Mouse (Mus musculus) thymus, postnatal 36 days (tissue): ENCODE measurements around the gene Son.

Source experiments
- DNase-seq, 2 experiments: peaks; one replicate each; pipeline ENCODE4 v3.0.0; 2022; ENCODE audit warnings: mixed read lengths in 2 of 2

Gene Son

GRCm38 (mm10) chr16:91647461-91648219 lies at the start of gene Son:
Son (plus strand) TSS chr16:91647506.
- DNase-seq: peak; percentile 92 to 97

GRCm38 (mm10) chr16:91597672-91598010 lies 49.7 kb upstream of the Son start, which contains the start of gene Tmem50b:
Tmem50b (minus strand) TSS chr16:91597800.
- peak; percentile 99 to 100 for DNase-seq

DNA sequence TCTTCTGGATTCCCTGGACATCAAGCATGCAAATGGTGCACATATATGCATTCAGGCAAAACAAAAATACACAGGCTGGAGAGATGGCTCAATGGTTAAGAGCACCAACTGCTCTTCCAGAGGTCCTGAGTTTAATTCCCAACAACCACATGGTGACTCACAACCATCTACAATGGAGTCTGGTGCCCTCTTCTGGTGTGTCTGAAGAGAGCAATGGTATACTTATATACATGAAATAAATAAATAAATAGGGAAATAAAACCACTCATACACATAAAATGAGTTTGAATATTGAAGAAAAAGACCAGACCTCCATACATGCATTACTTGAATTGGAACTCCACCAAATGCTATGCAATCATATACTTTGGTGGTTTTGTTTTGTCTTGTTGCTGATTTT lies 48.1 kb upstream of the Son start:
- no peak for DNase-seq

DNA sequence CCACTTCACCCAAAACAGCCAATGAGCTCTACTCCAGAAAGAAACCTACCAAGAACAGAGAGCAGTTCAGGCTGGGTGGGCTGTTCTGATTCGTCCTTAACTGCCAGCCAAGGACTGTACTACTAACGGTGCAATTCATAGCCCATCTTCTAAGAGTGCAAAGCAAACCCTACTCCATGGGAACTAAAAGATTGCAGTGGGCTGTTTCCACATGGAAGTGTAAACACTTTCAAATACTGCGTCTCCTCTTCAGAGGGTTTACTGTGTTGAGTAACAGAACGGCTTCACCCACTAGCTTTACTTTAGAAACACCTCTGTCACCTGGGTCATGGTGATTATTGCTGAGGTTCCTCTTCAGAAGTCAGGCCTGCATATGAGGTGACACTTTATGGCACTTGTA lies 46.2 kb upstream of the Son start:
- DNase-seq: no peak

- no peak for DNase-seq
Measured at GRCm38 (mm10) chr16:91601693-91602092, 45.6 kb upstream of the Son start.

DNA sequence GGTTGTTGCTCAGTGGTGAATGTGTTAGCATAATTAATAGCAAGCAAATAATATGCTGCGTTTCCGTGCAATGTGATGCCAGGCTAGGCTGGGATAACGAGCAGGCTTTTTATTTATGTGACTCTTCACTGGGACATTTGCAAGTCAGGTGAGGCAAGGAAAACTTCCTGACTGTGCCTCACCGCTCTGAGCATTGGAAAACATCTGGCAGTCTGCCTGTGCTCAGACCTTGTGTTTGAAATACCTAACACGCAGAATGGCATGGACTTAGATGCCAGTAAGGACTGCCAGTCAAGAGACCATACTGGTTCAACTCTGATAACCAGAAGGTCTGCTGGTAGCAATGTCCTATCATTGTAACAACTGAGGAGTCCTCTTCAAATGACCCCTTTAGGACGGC lies 42.1 kb upstream of the Son start:
- no peak for DNase-seq

DNA sequence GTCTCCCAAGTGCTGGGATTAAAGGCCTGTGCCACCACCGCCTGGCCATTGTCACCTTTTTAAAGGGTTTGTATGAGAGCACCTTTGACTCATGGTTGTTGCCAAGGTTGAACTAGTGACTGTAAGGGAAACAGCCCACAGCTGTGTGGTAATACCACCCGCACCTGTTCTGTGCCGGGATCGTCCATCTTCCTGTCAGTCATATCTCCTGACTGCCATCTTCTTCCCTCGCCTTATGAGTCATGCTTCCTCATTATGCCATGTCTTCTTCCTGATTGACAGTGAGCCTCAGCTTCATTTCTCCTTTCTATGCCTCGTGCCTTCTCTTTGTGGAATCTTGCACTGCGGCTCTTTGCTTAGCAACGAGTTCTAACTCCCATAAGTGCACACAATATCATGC lies 40.3 kb upstream of the Son start:
- DNase-seq: no peak

GRCm38 (mm10) chr16:91609501-91610245 lies 37.6 kb upstream of the Son start:
- DNase-seq: no peak

DNA sequence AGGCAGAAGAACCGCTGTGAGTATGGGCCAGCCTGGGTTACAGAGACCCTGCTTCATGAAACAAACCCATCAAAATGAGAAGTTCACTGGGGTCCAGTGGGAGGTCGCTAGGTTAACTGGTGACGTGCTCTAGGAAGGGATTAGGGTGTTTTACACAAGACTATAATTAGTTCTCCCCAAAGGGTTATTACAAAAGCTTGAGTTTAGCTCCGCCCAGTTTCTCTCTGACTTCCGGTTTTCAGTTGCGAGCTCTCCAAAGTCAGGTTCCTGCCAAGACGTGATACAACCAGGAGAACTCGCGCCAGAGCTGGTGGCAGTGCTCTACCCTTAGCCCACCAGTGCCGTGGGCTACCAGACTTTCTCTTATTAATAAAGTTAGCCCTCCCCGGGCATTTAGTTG lies 36.1 kb upstream of the Son start:
- DNase-seq: no peak

GRCm38 (mm10) chr16:91612525-91612924 lies 34.8 kb upstream of the Son start:
- DNase-seq: no peak

- DNase-seq: no peak
Measured at GRCm38 (mm10) chr16:91614552-91614951, 32.8 kb upstream of the Son start.

DNA sequence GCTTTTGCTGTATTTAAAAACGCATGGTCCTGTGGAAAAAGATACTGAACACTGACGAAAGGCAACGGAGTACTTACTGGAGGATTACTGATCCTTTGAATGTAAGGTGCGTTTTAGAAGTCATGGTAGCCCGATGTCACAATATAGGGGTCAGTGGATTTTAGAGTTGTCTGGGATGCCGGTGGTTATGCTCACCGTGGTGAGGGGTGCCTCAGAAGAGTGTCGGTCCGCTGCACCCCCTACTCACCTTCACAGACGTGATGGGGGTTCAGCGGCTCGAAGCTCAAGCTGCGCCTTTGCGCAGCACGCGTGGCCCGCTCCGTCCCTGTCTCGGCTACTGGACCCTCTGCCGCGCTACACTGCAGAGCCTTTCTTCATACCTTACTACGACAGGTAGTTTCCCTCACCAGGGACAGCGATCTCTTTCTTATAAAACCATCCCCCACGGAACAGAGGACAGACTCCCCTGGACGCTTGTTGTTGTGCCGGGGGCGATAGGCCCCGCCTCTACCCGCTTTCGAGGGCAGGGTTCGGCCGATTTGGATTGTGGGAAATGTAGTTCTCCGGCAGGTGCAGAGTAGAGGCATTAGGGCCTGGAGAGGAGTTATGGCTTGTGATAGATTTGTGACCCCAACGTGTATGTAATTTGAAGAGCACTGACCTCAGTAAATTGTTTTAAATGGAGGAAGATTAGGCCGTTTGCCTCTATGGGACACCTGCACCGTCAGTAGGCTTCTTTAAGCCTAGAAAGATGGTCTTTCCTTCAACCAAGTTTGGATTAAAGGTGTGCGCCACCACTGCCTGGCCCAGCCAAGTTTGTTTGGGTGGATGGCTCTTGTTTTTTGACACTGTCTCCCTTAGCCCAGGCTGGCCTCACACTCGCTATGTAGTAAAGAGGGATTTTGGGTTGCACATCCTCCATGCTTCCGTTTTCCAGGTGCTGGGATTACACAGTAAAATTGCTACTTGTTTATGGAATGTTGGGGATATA lies 28.5 kb upstream of the Son start, which contains the start of gene Dnajc28:
Gene Dnajc28, minus strand, starts transcription at position 516 of the 991 bp plus-strand sequence.
- DNase-seq: peak; percentile 80 to 82

- no peak for DNase-seq
Measured at GRCm38 (mm10) chr16:91620185-91620584, 27.1 kb upstream of the Son start.

GRCm38 (mm10) chr16:91620991-91621390 lies 26.3 kb upstream of the Son start:
- DNase-seq: no peak

GRCm38 (mm10) chr16:91623074-91623473 lies 24.2 kb upstream of the Son start:
- DNase-seq: no peak

- DNase-seq: no peak
Measured at GRCm38 (mm10) chr16:91627831-91628230, 19.5 kb upstream of the Son start.

GRCm38 (mm10) chr16:91628673-91629072 lies 18.6 kb upstream of the Son start:
- DNase-seq: no peak

- DNase-seq: no peak
Measured at GRCm38 (mm10) chr16:91629749-91630148, 17.6 kb upstream of the Son start.

GRCm38 (mm10) chr16:91630584-91630983 lies 16.7 kb upstream of the Son start:
- no peak for DNase-seq

DNA sequence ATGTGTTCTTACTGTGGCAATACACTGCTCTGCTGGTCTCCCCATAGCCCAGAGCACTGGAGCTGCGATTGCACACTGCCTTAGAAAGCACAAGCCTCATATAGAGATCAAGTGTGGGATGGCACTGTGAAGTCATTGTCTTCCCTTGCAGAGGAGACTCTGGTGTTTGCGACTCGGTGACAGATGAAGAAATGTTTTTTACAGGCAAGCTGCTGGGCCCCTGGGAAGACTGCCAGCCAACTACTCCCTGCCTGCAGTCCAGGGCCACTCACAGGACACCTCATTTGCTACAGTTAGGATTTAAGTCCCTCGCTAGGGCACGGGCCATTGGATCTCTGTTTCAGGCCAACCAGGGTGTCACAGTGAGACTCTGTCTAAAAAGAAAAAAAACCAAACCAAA lies 14.9 kb upstream of the Son start:
- no peak for DNase-seq

DNA sequence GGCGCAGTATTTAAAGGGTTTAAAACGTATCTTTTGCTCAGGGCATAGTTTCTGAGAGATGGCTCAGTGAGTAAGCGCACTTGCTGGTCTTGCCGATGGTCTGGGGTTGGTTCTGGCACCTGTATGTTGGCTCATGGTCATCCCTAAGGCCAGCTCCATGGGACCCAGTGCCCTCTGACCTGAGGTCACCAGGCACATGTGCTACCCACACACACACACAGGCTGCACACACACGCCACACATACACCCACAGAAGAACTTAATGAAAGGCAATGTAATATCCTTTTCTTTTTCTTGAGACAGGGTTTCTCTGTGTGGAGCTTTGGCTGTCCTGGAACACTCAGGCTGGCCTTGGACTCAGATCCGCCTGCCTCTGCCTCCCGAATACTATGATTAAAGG lies 14.4 kb upstream of the Son start:
- DNase-seq: no peak

- DNase-seq: no peak
Measured at GRCm38 (mm10) chr16:91633641-91634040, 13.7 kb upstream of the Son start.

GRCm38 (mm10) chr16:91639161-91639560 lies 8.1 kb upstream of the Son start:
- DNase-seq: no peak
